8 mouse cellular contexts compared by ENCODE assay signal in genomic region chr2:30134928-30135620, GRCm38 (mm10). TPM values are rescaled to one million over a fixed set of nuclear protein-coding genes. Genes with fewer than 3 reads are reported as not detected.
DNase-seq lines count a peak whose midpoint lies in the region; ATAC-seq and TF ChIP-seq lines count a peak whose summit lies in the region.

No protein-coding gene starts in this region.

- TF ChIP-seq CTCF in bone marrow macrophage, adult 2 months (IDR thresholded peaks at IDR 0.05; ENCODE audit: low read depth, low read length): no peak
- no peak for TF ChIP-seq CTCF in liver, postnatal 0 days (IDR thresholded peaks at IDR 0.05; ENCODE audit: low read depth)
- TF ChIP-seq CTCF in thymus, adult 2 months (IDR thresholded peaks at IDR 0.05; ENCODE audit: borderline replicate concordance, control insufficient read depth, extremely low read depth, insufficient read depth, low read length, poor library complexity): no peak

- intact Hi-C loops in left cerebral cortex, postnatal 14 days (cut with DNase I): no loop called here

- H3K9ac ChIP-seq in ES-E14 (ENCODE audit: insufficient read depth, low read depth, low read length, poor library complexity, severe bottlenecking): peak overlapping the region; percentile 79; the same call in 1 of the 2 replicates
- H3K9ac ChIP-seq in intestine, embryonic 15.5 days: peak overlapping the region; percentile 84; the same call in 1 of the 2 replicates
- peak overlapping the region; percentile 81 for H3K9ac ChIP-seq in liver, postnatal 0 days (replicated peaks)

- in situ Hi-C loops in ES-E14 (cut with MboI; ENCODE audit: low sequenced_read_pairs in 2 of 2, unreplicated experiment in 2 of 2): no loop called here

- H3K36me3 ChIP-seq in ES-E14 (ENCODE audit: control insufficient read depth, insufficient read depth, low read length, poor library complexity, severe bottlenecking): peaks cover 15% of the 10 kb centered on the region
- peaks cover 12% of the 10 kb centered on the region for H3K36me3 ChIP-seq in intestine, embryonic 15.5 days
- peaks cover 10% of the 10 kb centered on the region; the same call in 1 of the 2 replicates for H3K36me3 ChIP-seq in liver, postnatal 0 days (replicated peaks; ENCODE audit: insufficient read depth, low read length)
- H3K36me3 ChIP-seq in thymus, adult 2 months (ENCODE audit: control insufficient read depth, insufficient read depth, low read length): peaks cover 9% of the 10 kb centered on the region

- H3K4me1 ChIP-seq in ES-E14 (ENCODE audit: control insufficient read depth in 2 of 2, insufficient read depth in 2 of 2, low read length in 2 of 2, poor library complexity in 1 of 2): peaks cover 5 to 10% of the 10 kb centered on the region in 2 experiments; a peak in 3 of 4 replicates
- peaks cover 18% of the 10 kb centered on the region for H3K4me1 ChIP-seq in bone marrow macrophage, adult 2 months (ENCODE audit: control insufficient read depth, insufficient read depth, low read length)
- H3K4me1 ChIP-seq in intestine, embryonic 15.5 days (replicated peaks): peaks cover 25% of the 10 kb centered on the region
- H3K4me1 ChIP-seq in liver, postnatal 0 days (ENCODE audit: insufficient read depth): peaks cover 16% of the 10 kb centered on the region
- peaks cover 15% of the 10 kb centered on the region for H3K4me1 ChIP-seq in thymus, adult 2 months (replicated peaks; ENCODE audit: control insufficient read depth, insufficient read depth, low read length)

- TF ChIP-seq POLR2A in bone marrow macrophage, adult 2 months (IDR thresholded peaks at IDR 0.05; ENCODE audit: borderline replicate concordance, low read depth, low read length): no peak
- TF ChIP-seq POLR2A in thymus, adult 2 months (IDR thresholded peaks at IDR 0.05; ENCODE audit: control insufficient read depth, extremely low read depth, insufficient read depth, low read length, poor library complexity): no peak

- H3K27ac ChIP-seq in ES-E14 (ENCODE audit: insufficient read depth, low read depth, low read length, poor library complexity, severe bottlenecking): peak overlapping the region; percentile 69
- H3K27ac ChIP-seq in bone marrow macrophage, adult 2 months (ENCODE audit: insufficient read depth, low read depth, low read length): peak overlapping the region; percentile 94
- H3K27ac ChIP-seq in intestine, embryonic 15.5 days: peak overlapping the region; percentile 85
- H3K27ac ChIP-seq in liver, postnatal 0 days (ENCODE audit: low read depth): peak overlapping the region; percentile 91
- H3K27ac ChIP-seq in thymus, adult 2 months (ENCODE audit: control insufficient read depth, insufficient read depth, low read length): no peak overlapping the region; the same call in 1 of the 2 replicates

- H3K4me3 ChIP-seq in ES-E14 (ENCODE audit: insufficient read depth in 1 of 2, low read depth in 1 of 2, low read length in 2 of 2, poor library complexity in 1 of 2, severe bottlenecking in 1 of 2): peak overlapping the region; percentile 86 to 92
- peak overlapping the region; percentile 94 for H3K4me3 ChIP-seq in bone marrow macrophage, adult 2 months (ENCODE audit: insufficient read depth, low read length)
- H3K4me3 ChIP-seq in intestine, embryonic 15.5 days (replicated peaks): peak overlapping the region; percentile 84
- peak overlapping the region; percentile 69 for H3K4me3 ChIP-seq in liver, postnatal 0 days (ENCODE audit: low read depth, low read length)
- H3K4me3 ChIP-seq in thymus, adult 2 months (ENCODE audit: control insufficient read depth, insufficient read depth, low read length): no peak overlapping the region

- no peak for DNase-seq in ES-E14 (ENCODE audit: low read depth, low spot score)
- DNase-seq in liver, postnatal 0 days: no peak
- DNase-seq in urinary bladder, postnatal 10 days (ENCODE audit: low spot score): no peak
- DNase-seq in thymus, adult 2 months: no peak
- DNase-seq in left cerebral cortex, postnatal 14 days (ENCODE audit: low spot score in 2 of 2): no peak

- H3K4me2 ChIP-seq in intestine, embryonic 15.5 days (replicated peaks): peak overlapping the region; percentile 80
- peak overlapping the region; percentile 87 for H3K4me2 ChIP-seq in liver, postnatal 0 days (ENCODE audit: low read depth, low read length)

- TF ChIP-seq EP300 in liver, postnatal 0 days (IDR thresholded peaks at IDR 0.05; ENCODE audit: low read depth): no peak

- ATAC-seq in intestine, embryonic 15.5 days: no peak
- no peak for ATAC-seq in liver, postnatal 0 days
- ATAC-seq in CD4-positive, CD25-positive, alpha-beta regulatory T cell, adult 4 months: no peak

- 52% methylated on average over 10 of the region's 10 CpGs for WGBS in intestine, embryonic 15.5 days
- 40% methylated on average over 10 of the region's 10 CpGs for WGBS in liver, postnatal 0 days (ENCODE audit: insufficient replicate concordance)
- 59% methylated on average over 10 of the region's 10 CpGs for WGBS in thymus, adult 2 months

- H3K27me3 ChIP-seq in intestine, embryonic 15.5 days (replicated peaks): no peaks in the 10 kb centered on the region
- H3K27me3 ChIP-seq in liver, postnatal 0 days (ENCODE audit: insufficient read depth, low read length): no peaks in the 10 kb centered on the region
- H3K27me3 ChIP-seq in thymus, adult 2 months (ENCODE audit: control insufficient read depth, insufficient read depth, low read length): no peaks in the 10 kb centered on the region

- no peaks in the 10 kb centered on the region for H3K9me3 ChIP-seq in ES-E14 (ENCODE audit: control insufficient read depth, insufficient read depth, low read depth, low read length)
- H3K9me3 ChIP-seq in intestine, embryonic 15.5 days: no peaks in the 10 kb centered on the region
- no peaks in the 10 kb centered on the region for H3K9me3 ChIP-seq in liver, postnatal 0 days (ENCODE audit: low read length)

TF ChIP-seq in ES-E14, 5 proteins besides CTCF, POLR2A, EP300 and RAD21:
- TF ChIP-seq CHD2 (IDR thresholded peaks at IDR 0.05; ENCODE audit: low read depth, low read length) (no peak), ZNF384 (IDR thresholded peaks at IDR 0.05; ENCODE audit: low read depth, low read length) (no peak), HCFC1 (IDR thresholded peaks at IDR 0.05; ENCODE audit: borderline replicate concordance, insufficient read depth, low read length) (no peak), MAFK (IDR thresholded peaks at IDR 0.05; ENCODE audit: insufficient read depth, low read depth, low read length) (no peak), ZC3H11A (IDR thresholded peaks at IDR 0.05; ENCODE audit: borderline replicate concordance, low read depth, low read length) (no peak)

RNA-seq across cellular contexts. Expression of gene Tbc1d13, which starts 1.5 kb away (rescaled TPM):
- 62.4 and 65.9 TPM in 2 replicates for total RNA-seq in ES-E14 (2012; rRNA removed)
- polyA plus RNA-seq in bone marrow macrophage, adult 2 months (2012; ENCODE audit: insufficient read depth, insufficient read length, missing spikeins): 95.7 and 107 TPM in 2 replicates
- 7.8 and 8.2 TPM in 2 replicates for polyA plus RNA-seq in intestine, embryonic 15.5 days (2015; fragmentation: Nextera tagmentation; extraction: Ambion mirVana)
- polyA plus RNA-seq in liver, postnatal 0 days (2015; fragmentation: Nextera tagmentation; extraction: Ambion mirVana): 1.8 and 2.0 TPM in 2 replicates
- polyA plus RNA-seq in thymus, adult 2 months (2012; rRNA removed): 92.3 and 92.9 TPM in 2 replicates
- total RNA-seq in left cerebral cortex, postnatal 14 days (2021): 10 to 100 TPM; 65.2 to 69.1 TPM
- 10 to 100 TPM; 10.9 to 11.3 TPM for polyA plus RNA-seq in CD4-positive, CD25-positive, alpha-beta regulatory T cell, adult 4 months (2017; shearing (Covaris generic))

RNA-seq across cellular contexts. Expression of gene Zer1, which starts 10.7 kb away (rescaled TPM):
- 11.4 and 16.2 TPM in 2 replicates for total RNA-seq in ES-E14 (2012; rRNA removed)
- polyA plus RNA-seq in bone marrow macrophage, adult 2 months (2012; ENCODE audit: insufficient read depth, insufficient read length, missing spikeins): 22.8 and 26.8 TPM in 2 replicates
- polyA plus RNA-seq in intestine, embryonic 15.5 days (2015; fragmentation: Nextera tagmentation; extraction: Ambion mirVana): 5.0 and 5.6 TPM in 2 replicates
- 1.6 and 1.8 TPM in 2 replicates for polyA plus RNA-seq in liver, postnatal 0 days (2015; fragmentation: Nextera tagmentation; extraction: Ambion mirVana)
- polyA plus RNA-seq in thymus, adult 2 months (2012; rRNA removed): 140 and 153 TPM in 2 replicates
- 100 to 1,000 TPM; 135 to 139 TPM for total RNA-seq in left cerebral cortex, postnatal 14 days (2021)
- polyA plus RNA-seq in CD4-positive, CD25-positive, alpha-beta regulatory T cell, adult 4 months (2017; shearing (Covaris generic)): 10 to 100 TPM; 18.5 to 25.5 TPM

RNA-seq across cellular contexts. Expression of gene Endog, which starts 36.2 kb away (rescaled TPM):
- 18.9 and 19.0 TPM in 2 replicates for total RNA-seq in ES-E14 (2012; rRNA removed)
- polyA plus RNA-seq in bone marrow macrophage, adult 2 months (2012; ENCODE audit: insufficient read depth, insufficient read length, missing spikeins): 5.4 and 6.4 TPM in 2 replicates
- 40.9 and 41.9 TPM in 2 replicates for polyA plus RNA-seq in intestine, embryonic 15.5 days (2015; fragmentation: Nextera tagmentation; extraction: Ambion mirVana)
- polyA plus RNA-seq in liver, postnatal 0 days (2015; fragmentation: Nextera tagmentation; extraction: Ambion mirVana): 51.2 and 56.3 TPM in 2 replicates
- polyA plus RNA-seq in thymus, adult 2 months (2012; rRNA removed): 37.8 and 40.3 TPM in 2 replicates
- 10 to 100 TPM; 23.0 to 27.5 TPM for total RNA-seq in left cerebral cortex, postnatal 14 days (2021)
- 1 to 10 TPM; 1.3 to 2.5 TPM for polyA plus RNA-seq in CD4-positive, CD25-positive, alpha-beta regulatory T cell, adult 4 months (2017; shearing (Covaris generic))

RNA-seq across cellular contexts. Expression of gene Zdhhc12, which starts 41.6 kb away (rescaled TPM):
- 133 and 202 TPM in 2 replicates for total RNA-seq in ES-E14 (2012; rRNA removed)
- polyA plus RNA-seq in bone marrow macrophage, adult 2 months (2012; ENCODE audit: insufficient read depth, insufficient read length, missing spikeins): 23.7 and 28.2 TPM in 2 replicates
- 59.8 and 70.4 TPM in 2 replicates for polyA plus RNA-seq in intestine, embryonic 15.5 days (2015; fragmentation: Nextera tagmentation; extraction: Ambion mirVana)
- 25.1 and 27.0 TPM in 2 replicates for polyA plus RNA-seq in liver, postnatal 0 days (2015; fragmentation: Nextera tagmentation; extraction: Ambion mirVana)
- 146 and 160 TPM in 2 replicates for polyA plus RNA-seq in thymus, adult 2 months (2012; rRNA removed)
- total RNA-seq in left cerebral cortex, postnatal 14 days (2021): 10 to 100 TPM; 13.0 to 14.1 TPM
- 10 to 100 TPM; 32.3 to 44.9 TPM for polyA plus RNA-seq in CD4-positive, CD25-positive, alpha-beta regulatory T cell, adult 4 months (2017; shearing (Covaris generic))

RNA-seq across cellular contexts. Expression of gene Spout1, which starts 43.2 kb away (rescaled TPM):
- 46.5 and 66.9 TPM in 2 replicates for total RNA-seq in ES-E14 (2012; rRNA removed)
- 12.5 and 12.9 TPM in 2 replicates for polyA plus RNA-seq in bone marrow macrophage, adult 2 months (2012; ENCODE audit: insufficient read depth, insufficient read length, missing spikeins)
- polyA plus RNA-seq in intestine, embryonic 15.5 days (2015; fragmentation: Nextera tagmentation; extraction: Ambion mirVana): 59.9 and 62.9 TPM in 2 replicates
- 12.8 and 13.7 TPM in 2 replicates for polyA plus RNA-seq in liver, postnatal 0 days (2015; fragmentation: Nextera tagmentation; extraction: Ambion mirVana)
- 41.9 and 44.9 TPM in 2 replicates for polyA plus RNA-seq in thymus, adult 2 months (2012; rRNA removed)
- 10 to 100 TPM; 36.3 to 37.0 TPM for total RNA-seq in left cerebral cortex, postnatal 14 days (2021)
- 10 to 100 TPM; 30.2 to 50.9 TPM for polyA plus RNA-seq in CD4-positive, CD25-positive, alpha-beta regulatory T cell, adult 4 months (2017; shearing (Covaris generic))
